Mouse (Mus musculus) forebrain, embryonic 11.5 days (tissue): ENCODE measurements around the gene Gm49384. TPM values are rescaled to one million over a fixed set of nuclear protein-coding genes. Genes with fewer than 3 reads are reported as not detected.

Experiments
- ATAC-seq: fragments of 200-750 bp; cut with Nextera tagmentation; replicated peaks from 2 replicates; pipeline ENCODE4 v1.8.0; 2017; ENCODE audit warnings: moderate TSS enrichment; ENCODE audit not compliant: low FRiP score
- DNase-seq: peaks from one replicate; pipeline ENCODE4 v3.0.0-alpha.2; 2017; ENCODE audit warnings: low spot score
- H3K27ac ChIP-seq: fragments of 300-500 bp; sonication (generic); 2 replicates; pipeline ENCODE4 v1.5.1; 2014; ENCODE audit warnings: low read depth, low read length
- H3K27me3 ChIP-seq: fragments of 300-500 bp; sonication (generic); 2 replicates; pipeline ENCODE4 v1.6.1; 2014; ENCODE audit warnings: mild to moderate bottlenecking, low read length, mixed read lengths; ENCODE audit not compliant: control insufficient read depth, insufficient read depth
- H3K36me3 ChIP-seq: fragments of 300-500 bp; sonication (generic); 2 replicates; pipeline ENCODE4 v1.6.1; 2014; ENCODE audit warnings: mild to moderate bottlenecking, low read length, moderate library complexity, mixed read lengths; ENCODE audit not compliant: control insufficient read depth, insufficient read depth
- H3K4me1 ChIP-seq: fragments of 300-500 bp; sonication (generic); replicated peaks from 2 replicates; pipeline ENCODE4 v1.6.1; 2014; ENCODE audit warnings: low read length, mixed read lengths; ENCODE audit not compliant: control insufficient read depth, insufficient read depth
- H3K4me2 ChIP-seq: fragments of 300-500 bp; sonication (generic); 2 replicates; pipeline ENCODE4 v1.6.1; 2014; ENCODE audit warnings: low read depth, mild to moderate bottlenecking, low read length, moderate library complexity, mixed read lengths; ENCODE audit not compliant: severe bottlenecking
- H3K4me3 ChIP-seq: fragments of 300-500 bp; sonication (generic); 2 replicates; pipeline ENCODE4 v1.5.1; 2014; ENCODE audit warnings: low read depth, low read length
- H3K9ac ChIP-seq: fragments of 300-500 bp; sonication (generic); 2 replicates; pipeline ENCODE4 v1.6.1; 2014; ENCODE audit warnings: low read length
- H3K9me3 ChIP-seq: fragments of 300-500 bp; sonication (generic); 2 replicates; pipeline ENCODE4 v1.6.1; 2016; ENCODE audit warnings: low read length, mixed read lengths; ENCODE audit not compliant: control insufficient read depth
- WGBS: fragments of 180-500 bp; shearing (Covaris S2); extraction: QIAGEN DNeasy Blood & Tissue Kit; methylation state at CpG from one replicate; pipeline ENCODE4 v1.1.7; 2014; 5-methylcytosine and 5-hydroxymethylcytosine counted together
- polyA plus RNA-seq: library from polyadenylated mRNA; unstranded; fragments of >200 nt; fragmentation: Nextera tagmentation; extraction: Ambion mirVana; gene quantifications from 2 replicates; pipeline ENCODE4 v1.2.1, GENCODE M21; 2014

Gm49384 gene
- polyA plus RNA-seq, 1 experiment from 2014 or later: 46.6 TPM

DNA sequence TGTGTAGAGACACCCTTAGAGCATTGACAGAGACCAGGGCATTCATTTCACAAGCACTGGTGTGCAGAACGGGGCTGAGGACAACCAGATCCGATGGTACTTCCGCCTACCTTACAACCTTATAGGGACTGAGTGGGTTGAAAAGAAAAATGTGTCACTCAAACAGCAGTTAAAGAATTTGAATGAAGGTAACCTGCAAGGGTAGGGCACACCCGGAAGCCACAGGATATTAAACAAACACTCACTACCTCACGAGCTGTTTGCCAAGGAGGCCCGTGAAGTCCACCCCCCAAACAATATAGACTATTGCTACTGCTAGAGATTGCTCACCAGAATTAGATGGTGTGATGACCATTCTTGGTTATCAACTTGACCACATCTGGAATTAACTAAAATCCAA, 31.7 kb upstream of the Gm49384 start:
- Histone ChIP-seq H3K36me3 (no peaks in the 10 kb centered on the region), H3K27me3 (no peaks in the 10 kb centered on the region), H3K9me3 (no peaks in the 10 kb centered on the region), H3K4me3 (no peak overlapping the region), H3K27ac (no peak overlapping the region), H3K4me1 (0 out of 2 replicates have a peak, but pooled peaks cover 2% of the 10 kb centered on the region), H3K4me2 (no peak overlapping the region), H3K9ac (no peak overlapping the region)
- DNase-seq (no peak), ATAC-seq (no peak)
- WGBS: 90% methylated on average over 6 of the region's 6 CpGs

DNA sequence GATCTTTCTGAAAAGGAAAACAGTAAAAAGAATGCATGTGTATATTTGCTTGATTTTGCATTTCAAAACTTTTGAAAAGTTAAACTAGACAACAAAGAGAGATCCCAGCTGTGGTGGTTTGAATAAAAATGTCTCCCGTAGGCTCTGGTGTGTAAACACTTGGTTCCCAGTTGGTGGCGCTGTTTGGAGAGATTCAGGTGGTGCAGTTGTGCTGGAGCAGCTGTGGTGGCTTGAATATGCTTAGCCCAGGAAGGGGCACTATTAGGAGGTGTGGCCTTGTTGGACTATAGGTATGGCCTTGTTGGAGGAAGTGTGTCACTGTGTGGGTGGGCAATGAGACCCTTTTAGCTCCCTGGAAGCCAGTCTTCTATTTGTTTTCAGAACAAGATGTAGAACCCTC, 25.2 kb upstream of the Gm49384 start:
- Histone ChIP-seq H3K4me2 (no peak overlapping the region), H3K36me3 (no peaks in the 10 kb centered on the region), H3K27me3 (no peaks in the 10 kb centered on the region), H3K9me3 (no peaks in the 10 kb centered on the region), H3K4me1 (no peaks in the 10 kb centered on the region; the same call in 1 of the 2 replicates), H3K27ac (no peak overlapping the region), H3K4me3 (no peak overlapping the region), H3K9ac (no peak overlapping the region)
- ATAC-seq (no peak), DNase-seq (no peak)
- 67% methylated on average over 2 of the region's 2 CpGs for WGBS

DNA sequence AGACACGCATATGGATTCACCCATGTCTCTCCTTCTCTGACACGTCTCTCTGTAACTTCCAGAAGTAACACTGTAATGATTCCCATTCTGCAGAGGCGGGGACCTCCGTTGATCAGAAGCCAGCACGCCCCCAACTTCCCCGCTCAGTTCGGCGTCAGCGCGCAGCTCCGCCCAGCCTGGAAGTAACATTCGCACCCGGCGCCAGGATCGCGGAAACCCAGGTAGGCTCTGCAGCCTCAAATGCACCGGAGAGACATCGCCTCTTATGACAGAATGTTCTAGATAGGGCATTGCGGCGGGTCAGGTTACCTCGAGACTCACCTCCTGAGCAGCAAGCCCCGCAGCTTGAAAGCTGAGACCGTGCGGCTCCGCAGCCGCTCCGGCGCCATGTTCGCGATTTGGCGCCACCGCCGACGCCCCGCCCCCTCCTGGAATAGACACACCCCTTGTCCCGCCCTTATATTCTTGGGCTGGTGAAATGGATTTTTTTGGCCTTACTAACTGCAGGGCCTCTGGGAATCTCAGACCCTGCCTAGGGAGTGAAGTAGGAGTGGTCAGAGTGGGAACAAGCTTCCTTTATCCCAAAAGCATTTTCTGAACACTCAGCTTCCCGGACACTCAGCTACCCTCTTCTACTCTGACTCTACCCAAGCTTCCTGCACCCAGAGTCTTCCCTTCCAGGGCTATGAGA, 23.9 kb upstream of the Gm49384 start, which contains the start of gene Pole2:
TSS of gene Pole2 (minus strand) at position 420 of the 691 bp plus-strand sequence.
- Histone ChIP-seq H3K9ac (peak within 1 kb of the TSS; percentile 72), H3K4me2 (peak within 1 kb of the TSS; percentile 51), H3K4me3 (peak within 1 kb of the TSS; percentile 63), H3K36me3 (no peaks in the 10 kb centered on the region; the same call in 1 of the 2 replicates), H3K4me1 (no peaks in the 10 kb centered on the region; the same call in 1 of the 2 replicates), H3K27ac (no peak within 1 kb of the TSS; the same call in 1 of the 2 replicates), H3K9me3 (no peaks in the 10 kb centered on the region), H3K27me3 (no peaks in the 10 kb centered on the region)
- ATAC-seq (peak; percentile 96), DNase-seq (peak; percentile 93)
- under 1% methylated on average over 37 of the region's 37 CpGs for whole genome bisulfite sequencing

DNA sequence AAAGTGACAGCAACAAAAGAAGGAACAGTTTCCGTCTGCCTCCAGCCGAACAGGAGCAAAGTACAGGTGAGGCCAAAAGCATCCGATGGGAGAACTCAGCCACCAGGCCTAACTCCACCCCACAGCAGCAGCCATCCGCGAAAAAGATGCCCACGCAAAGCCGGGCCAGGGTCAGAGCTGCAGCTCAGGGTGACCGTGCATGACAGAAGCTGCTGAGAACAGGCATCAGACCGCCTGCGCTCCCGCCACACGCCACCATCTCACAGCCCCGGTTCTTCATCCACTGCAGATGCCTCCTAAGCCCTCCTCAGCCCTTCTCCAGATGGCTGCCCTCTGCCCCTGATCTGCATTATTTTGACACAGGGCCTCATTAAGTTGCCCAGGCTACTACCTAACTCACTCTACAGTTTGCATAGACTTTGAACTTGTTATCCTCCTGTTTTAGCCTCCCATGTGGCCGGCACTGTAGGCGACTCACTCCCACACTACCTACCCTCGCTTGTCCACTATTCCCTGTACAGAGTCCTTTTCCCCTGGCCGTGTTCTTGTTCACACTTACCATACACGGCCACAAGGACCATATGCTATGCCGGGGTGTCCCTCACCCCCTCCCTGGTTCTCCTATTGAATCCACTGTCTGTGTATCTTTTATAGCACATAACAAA, 16.7 kb upstream of the Gm49384 start:
- 90% methylated on average over 19 of the region's 19 CpGs for WGBS
- ATAC-seq (no peak), DNase-seq (no peak)
- H3K9ac ChIP-seq: no peak overlapping the region
- H3K27me3 ChIP-seq: no peaks in the 10 kb centered on the region
- H3K4me2 ChIP-seq: no peak overlapping the region
- H3K4me1 ChIP-seq: no peaks in the 10 kb centered on the region
- peaks cover 5% of the 10 kb centered on the region; the same call in 1 of the 2 replicates for H3K36me3 ChIP-seq
- no peak overlapping the region for H3K4me3 ChIP-seq
- H3K27ac ChIP-seq: no peak overlapping the region
- no peaks in the 10 kb centered on the region for H3K9me3 ChIP-seq

DNA sequence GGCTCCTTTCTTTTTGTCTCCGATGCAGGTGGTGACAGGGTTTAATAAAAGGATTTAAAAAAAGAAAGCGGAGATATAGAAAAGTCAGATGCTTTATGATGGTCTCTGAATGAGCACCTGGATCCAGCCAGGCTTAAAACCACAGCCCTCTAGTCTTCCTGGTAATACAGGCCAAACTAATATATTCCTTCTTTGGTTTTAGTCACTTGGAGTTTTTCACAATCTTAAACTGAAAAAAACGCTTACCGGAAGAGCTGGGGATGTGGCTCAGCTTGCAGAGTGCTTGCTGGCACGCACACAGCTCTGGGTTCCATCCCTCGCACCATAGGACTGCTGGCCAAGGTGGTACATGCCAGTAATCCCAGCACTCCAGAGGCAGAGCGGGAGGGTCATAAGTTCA, 12.5 kb upstream of the Gm49384 start:
- ATAC-seq: no peak
- H3K4me3 ChIP-seq: no peak overlapping the region
- 93% methylated on average over 7 of the region's 7 CpGs for WGBS
- DNase-seq: no peak
- H3K9me3 ChIP-seq: no peaks in the 10 kb centered on the region
- H3K4me1 ChIP-seq: no peaks in the 10 kb centered on the region
- H3K27ac ChIP-seq: no peak overlapping the region
- H3K4me2 ChIP-seq: no peak overlapping the region
- H3K36me3 ChIP-seq: peaks cover 12% of the 10 kb centered on the region; the same call in 1 of the 2 replicates
- no peak overlapping the region for H3K9ac ChIP-seq
- H3K27me3 ChIP-seq: no peaks in the 10 kb centered on the region

DNA sequence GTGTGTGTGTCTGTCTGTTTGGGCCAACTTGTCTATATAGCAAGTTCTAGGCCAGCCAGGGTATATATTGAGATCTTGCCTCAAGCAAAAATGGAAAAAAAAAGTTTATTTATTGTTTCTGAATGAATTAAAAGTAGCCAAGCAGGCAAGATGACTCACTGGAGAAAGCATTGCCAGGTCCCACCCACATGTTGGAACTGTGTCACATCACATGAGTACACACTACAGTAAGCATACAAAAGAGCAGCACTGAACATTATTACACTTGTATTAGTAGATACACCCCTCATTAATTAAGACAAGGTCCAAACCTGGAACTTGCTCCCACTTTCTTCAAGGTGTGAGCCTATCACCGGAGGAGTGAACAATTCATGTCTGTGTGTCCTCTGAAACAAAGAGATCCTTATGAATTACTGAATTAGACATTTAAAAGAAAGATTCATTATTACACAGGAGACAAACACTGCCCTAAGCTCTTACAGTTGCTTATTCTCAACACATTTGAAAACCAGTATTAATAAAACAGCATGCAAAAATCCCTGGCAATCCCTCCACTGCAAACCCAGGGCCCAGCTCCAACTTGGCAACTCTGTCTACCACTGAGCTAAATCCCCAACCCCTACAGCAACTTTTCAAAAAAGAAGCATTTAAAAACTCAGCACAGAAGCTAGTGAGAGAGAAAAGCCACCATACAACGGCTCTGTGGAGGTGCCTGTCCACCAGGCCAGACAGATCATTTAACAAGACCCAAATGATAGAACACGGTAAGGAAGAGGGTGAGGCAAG, 11.1 kb upstream of the Gm49384 start:
- Histone ChIP-seq H3K36me3 (peaks cover 14% of the 10 kb centered on the region; the same call in 1 of the 2 replicates), H3K27me3 (no peaks in the 10 kb centered on the region), H3K4me2 (no peak overlapping the region), H3K4me1 (no peaks in the 10 kb centered on the region), H3K27ac (no peak overlapping the region), H3K4me3 (no peak overlapping the region), H3K9ac (no peak overlapping the region), H3K9me3 (no peaks in the 10 kb centered on the region)
- WGBS: 94% methylated on average over 3 of the region's 3 CpGs
- ATAC-seq: no peak
- no peak for DNase-seq

DNA sequence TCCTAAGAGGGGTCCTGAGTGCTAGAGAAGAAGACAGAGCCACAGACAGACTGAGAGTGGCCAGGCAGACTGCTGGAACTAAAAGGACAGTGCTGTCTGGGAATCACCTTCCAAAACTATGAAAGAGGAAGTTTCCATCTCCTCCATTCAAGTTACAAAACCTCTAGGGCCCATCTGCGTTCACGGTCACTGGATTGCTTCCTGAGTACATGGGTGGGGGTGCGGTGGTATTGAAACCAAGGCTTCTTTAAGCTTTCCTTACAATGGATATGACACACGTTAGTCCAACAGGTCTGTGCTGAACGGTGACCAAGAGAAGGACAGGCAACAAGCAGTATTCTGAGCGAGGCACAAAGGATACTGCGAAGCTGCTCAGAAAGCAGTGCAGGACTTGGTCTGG, 10.3 kb upstream of the Gm49384 start:
- no peak for ATAC-seq
- H3K4me1 ChIP-seq: no peaks in the 10 kb centered on the region
- no peak overlapping the region for H3K4me3 ChIP-seq
- no peaks in the 10 kb centered on the region for H3K27me3 ChIP-seq
- H3K9me3 ChIP-seq: no peaks in the 10 kb centered on the region
- peaks cover 10% of the 10 kb centered on the region; the same call in 1 of the 2 replicates for H3K36me3 ChIP-seq
- WGBS: 91% methylated on average over 7 of the region's 7 CpGs
- no peak overlapping the region for H3K9ac ChIP-seq
- H3K4me2 ChIP-seq: no peak overlapping the region
- DNase-seq: no peak
- H3K27ac ChIP-seq: no peak overlapping the region

DNA sequence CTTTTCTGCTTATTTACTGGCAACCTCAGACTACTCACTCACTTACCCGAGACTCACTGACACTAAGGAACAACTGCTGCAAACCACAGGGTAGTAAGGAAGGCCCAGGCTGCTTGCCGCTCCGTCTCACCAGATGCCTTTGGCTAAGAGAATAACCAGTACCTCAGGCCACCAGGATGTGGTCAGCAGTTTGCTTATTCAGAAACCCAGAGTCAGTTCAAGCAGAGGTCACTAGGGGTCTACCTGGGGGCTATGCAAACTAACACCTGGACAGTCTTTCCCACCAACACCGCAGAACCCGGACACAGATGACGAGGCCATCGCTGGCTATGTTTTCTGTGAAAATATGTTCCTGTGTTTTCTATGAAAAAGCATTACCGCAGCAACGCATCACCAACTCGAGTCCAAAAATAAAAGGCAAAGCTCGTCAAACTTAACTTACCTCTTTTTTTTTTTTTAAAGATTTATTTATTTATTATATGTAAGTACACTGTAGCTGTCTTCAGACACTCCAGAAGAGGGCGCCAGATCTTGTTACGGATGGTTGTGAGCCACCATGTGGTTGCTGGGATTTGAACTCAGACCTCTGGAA, 9.2 kb upstream of the Gm49384 start:
- ATAC-seq (no peak), DNase-seq (no peak)
- Histone ChIP-seq H3K4me3 (no peak overlapping the region), H3K27ac (no peak overlapping the region), H3K36me3 (peaks cover 12% of the 10 kb centered on the region; the same call in 1 of the 2 replicates), H3K4me1 (no peaks in the 10 kb centered on the region), H3K9me3 (no peaks in the 10 kb centered on the region), H3K9ac (no peak overlapping the region), H3K4me2 (no peak overlapping the region), H3K27me3 (no peaks in the 10 kb centered on the region)
- WGBS: 94% methylated on average over 13 of the region's 13 CpGs
